Comparison of ENCODE assay signal across 13 mouse cellular contexts in the genomic region with DNA sequence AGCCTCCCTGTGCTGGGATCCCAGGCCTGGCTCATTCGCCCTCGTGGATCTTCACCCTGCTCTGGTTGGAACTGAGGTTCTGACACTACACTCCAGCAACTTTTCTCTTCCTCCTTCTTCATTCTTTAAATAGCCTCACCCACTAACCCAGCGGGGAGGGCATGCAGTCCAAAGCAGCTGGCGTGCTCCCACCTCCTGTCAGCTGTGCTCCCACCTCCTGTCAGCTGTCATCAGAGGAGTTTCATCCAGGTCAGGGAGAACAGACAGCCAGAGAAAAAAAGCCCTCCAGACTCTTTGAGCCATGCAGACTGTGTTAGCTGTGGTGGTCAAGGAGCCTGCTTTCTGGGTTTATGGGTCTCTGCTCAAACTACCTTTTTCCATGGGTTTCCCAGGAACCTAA. TPM values are rescaled to one million over a fixed set of nuclear protein-coding genes. Genes with fewer than 3 reads are reported as not detected.
"Had no signal": no experiment of that assay in that cellular context is flagged by ENCODE, and none has a peak within 500 bp of the region (broad histone marks: within the 10 kb centered on the region; RNA-seq: fewer than 3 reads in every experiment).

No protein-coding gene starts in this region.

- DNase-seq: kidney, adult 8-10 months; layer of hippocampus, adult 9-11 months; layer of hippocampus, postnatal 36 days; lung, adult 18-20 months; right cerebral cortex, adult 18-20 months; right cerebral cortex, postnatal 25 days; thymus, adult 18-20 months; thymus, postnatal 25 days had no signal

- H3K4me3 ChIP-seq: limb, embryonic 12.5 days; midbrain, embryonic 12.5 days; neural tube, embryonic 15.5 days had no signal

- H3K4me1 ChIP-seq: midbrain, embryonic 12.5 days had no signal

- H3K4me2 ChIP-seq: limb, embryonic 12.5 days; midbrain, embryonic 12.5 days; neural tube, embryonic 15.5 days had no signal

- H3K27ac ChIP-seq: limb, embryonic 12.5 days; liver, embryonic 14.5 days; midbrain, embryonic 12.5 days; neural tube, embryonic 15.5 days had no signal

- H3K9me3 ChIP-seq: limb, embryonic 12.5 days; midbrain, embryonic 12.5 days; neural tube, embryonic 15.5 days had no signal

- H3K9ac ChIP-seq: limb, embryonic 12.5 days; liver, embryonic 14.5 days; midbrain, embryonic 12.5 days; neural tube, embryonic 15.5 days had no signal

- H3K27me3 ChIP-seq: limb, embryonic 12.5 days; neural tube, embryonic 15.5 days had no signal

- H3K36me3 ChIP-seq: limb, embryonic 12.5 days; midbrain, embryonic 12.5 days had no signal

RNA-seq across cellular contexts. Expression of gene Cgref1, which starts 14.0 kb away (rescaled TPM):
- total RNA-seq: megakaryocyte-erythroid progenitor cell, adult 5-6 weeks had no signal
